Mouse (Mus musculus): ENCODE data around the gene Klk1b1. TPM values are rescaled to one million over a fixed set of nuclear protein-coding genes. Genes with fewer than 3 reads are reported as not detected.
"Not testable (repeated sequence)": the region's sequence is repeated elsewhere in the genome, so short reads cannot be mapped to it uniquely, and the experiment has no call there.

Gene Klk1b1
- polyA plus RNA-seq, 1 experiment = not detected

- Histone ChIP-seq H3ac (ENCODE audit: control insufficient read depth, insufficient read length, low read depth) (no peak overlapping the region), H3K27me3 (ENCODE audit: control insufficient read depth, insufficient read depth, insufficient read length) (no peaks in the 10 kb centered on the region), H3K36me3 (ENCODE audit: control insufficient read depth, insufficient read depth) (no peaks in the 10 kb centered on the region), H3K79me2 (ENCODE audit: control insufficient read depth, insufficient read depth) (no peaks in the 10 kb centered on the region), H3K4me3 (ENCODE audit: insufficient read depth, poor library complexity, severe bottlenecking) (no peak overlapping the region), H3K79me3 (ENCODE audit: low read depth) (no peaks in the 10 kb centered on the region)
- TF ChIP-seq MAX (IDR thresholded peaks at IDR 0.05) (no peak), USF1 (IDR thresholded peaks at IDR 0.05; ENCODE audit: low read depth) (no peak), FOSL1 (IDR thresholded peaks at IDR 0.05; ENCODE audit: insufficient read depth, low read length, poor library complexity, severe bottlenecking) (no peak), MYOD1 (IDR thresholded peaks at IDR 0.05; ENCODE audit: control insufficient read depth, insufficient read length, low read depth) (no peak), MYOG (IDR thresholded peaks at IDR 0.05; ENCODE audit: control insufficient read depth, extremely low read depth, insufficient read length) (no peak), CEBPB (IDR thresholded peaks at IDR 0.05; ENCODE audit: low read depth) (no peak), CTCF (IDR thresholded peaks at IDR 0.05; ENCODE audit: control insufficient read depth, insufficient read depth, insufficient read length) (no peak)
Measured at GRCm38 (mm10) chr7:43967612-43968011, 1.1 kb downstream of the Klk1b1 start.

DNA sequence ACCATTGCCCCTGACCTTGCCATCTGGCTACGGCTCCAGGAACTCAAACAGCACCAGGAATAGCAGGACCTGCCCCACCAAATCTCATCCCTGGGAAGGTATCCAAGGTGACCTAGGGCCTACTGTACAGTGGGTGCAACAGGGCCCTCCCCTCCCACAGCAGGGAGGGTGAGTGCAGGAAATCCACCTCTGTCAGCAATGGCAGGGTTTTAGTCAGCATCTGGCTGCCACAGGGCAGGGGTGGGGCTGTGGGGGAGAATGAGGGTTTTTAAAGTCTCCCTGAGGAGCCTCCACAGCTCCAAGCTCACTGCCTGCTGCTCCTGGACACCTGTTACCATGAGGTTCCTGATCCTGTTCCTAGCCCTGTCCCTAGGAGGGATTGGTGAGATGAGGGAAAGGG lies 9.2 kb downstream of the Klk1b1 start, which contains the start of gene Klk1b9:
Klk1b9 (plus strand) TSS at position 301 of the 400 bp plus-strand sequence.
- not testable (repeated sequence) for H3K27me3 ChIP-seq (ENCODE audit: control insufficient read depth, insufficient read depth, insufficient read length); H3K4me3 ChIP-seq (ENCODE audit: insufficient read depth, poor library complexity, severe bottlenecking); H3K79me3 ChIP-seq (ENCODE audit: low read depth); H3K79me2 ChIP-seq (ENCODE audit: control insufficient read depth, insufficient read depth); H3ac ChIP-seq (ENCODE audit: control insufficient read depth, insufficient read length, low read depth); H3K36me3 ChIP-seq (ENCODE audit: control insufficient read depth, insufficient read depth)

DNA sequence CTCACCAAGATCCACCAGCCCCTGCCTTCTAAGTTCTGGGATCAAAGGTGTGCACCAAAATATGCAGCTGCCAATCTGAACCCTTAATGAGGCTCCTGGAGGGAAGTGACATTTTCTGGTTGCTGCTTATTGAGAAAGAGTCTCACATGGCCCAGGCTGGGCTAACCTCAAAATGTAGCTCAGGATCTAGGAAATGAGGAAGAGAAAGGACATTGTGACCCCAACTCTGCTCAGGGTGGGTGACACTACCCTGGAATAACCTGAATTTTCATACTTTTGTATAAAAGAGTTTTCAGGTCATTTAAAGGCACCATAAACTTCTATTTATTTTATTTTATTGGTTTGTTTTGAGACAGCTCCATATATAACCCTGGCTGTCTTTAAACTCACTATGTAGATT lies 19.1 kb downstream of the Klk1b1 start:
- H3K79me2 ChIP-seq (ENCODE audit: control insufficient read depth, insufficient read depth) = no peaks in the 10 kb centered on the region
- TF ChIP-seq CEBPB (IDR thresholded peaks at IDR 0.05; ENCODE audit: low read depth) (no peak), MYOD1 (IDR thresholded peaks at IDR 0.05; ENCODE audit: control insufficient read depth, insufficient read length, low read depth) (no peak), FOSL1 (IDR thresholded peaks at IDR 0.05; ENCODE audit: insufficient read depth, low read length, poor library complexity, severe bottlenecking) (no peak), MYOG (IDR thresholded peaks at IDR 0.05; ENCODE audit: control insufficient read depth, extremely low read depth, insufficient read length) (no peak), CTCF (IDR thresholded peaks at IDR 0.05; ENCODE audit: control insufficient read depth, insufficient read depth, insufficient read length) (no peak), USF1 (IDR thresholded peaks at IDR 0.05; ENCODE audit: low read depth) (no peak), MAX (IDR thresholded peaks at IDR 0.05) (no peak)
- no peaks in the 10 kb centered on the region for H3K27me3 ChIP-seq (ENCODE audit: control insufficient read depth, insufficient read depth, insufficient read length)
- H3ac ChIP-seq (ENCODE audit: control insufficient read depth, insufficient read length, low read depth) = no peak overlapping the region
- H3K36me3 ChIP-seq (ENCODE audit: control insufficient read depth, insufficient read depth) = no peaks in the 10 kb centered on the region
- no peak overlapping the region for H3K4me3 ChIP-seq (ENCODE audit: insufficient read depth, poor library complexity, severe bottlenecking)
- no peaks in the 10 kb centered on the region for H3K79me3 ChIP-seq (ENCODE audit: low read depth)

- not testable (repeated sequence) for H3K79me3 ChIP-seq (ENCODE audit: low read depth); H3K79me2 ChIP-seq (ENCODE audit: control insufficient read depth, insufficient read depth); H3K4me3 ChIP-seq (ENCODE audit: insufficient read depth, poor library complexity, severe bottlenecking); H3ac ChIP-seq (ENCODE audit: control insufficient read depth, insufficient read length, low read depth); H3K27me3 ChIP-seq (ENCODE audit: control insufficient read depth, insufficient read depth, insufficient read length); H3K36me3 ChIP-seq (ENCODE audit: control insufficient read depth, insufficient read depth)
Measured at GRCm38 (mm10) chr7:43994821-43995220, 28.3 kb downstream of the Klk1b1 start.

DNA sequence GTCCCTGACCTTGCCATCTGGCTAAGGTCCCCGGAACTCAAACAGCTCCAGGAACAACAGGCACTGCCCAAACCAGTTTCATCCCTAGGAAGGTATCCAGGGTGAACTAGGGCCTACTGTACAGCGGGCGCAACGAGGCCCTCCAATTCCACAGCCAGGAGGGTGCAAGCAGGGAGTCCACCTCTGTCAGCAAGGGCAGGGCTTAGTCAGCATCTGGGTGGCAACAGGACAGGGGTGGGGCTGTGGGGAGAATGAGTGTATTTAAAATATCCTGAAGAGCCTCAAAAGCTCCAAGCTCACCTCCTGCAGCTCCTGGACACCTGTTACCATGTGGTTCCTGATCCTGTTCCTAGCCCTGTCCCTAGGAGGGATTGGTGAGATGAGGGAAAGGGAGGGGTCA lies 29.0 kb downstream of the Klk1b1 start, which contains the start of gene Klk1b11:
Klk1b11 (plus strand) TSS at position 301 of the 400 bp plus-strand sequence.
- H3K79me2 ChIP-seq (ENCODE audit: control insufficient read depth, insufficient read depth); H3ac ChIP-seq (ENCODE audit: control insufficient read depth, insufficient read length, low read depth); H3K79me3 ChIP-seq (ENCODE audit: low read depth); H3K36me3 ChIP-seq (ENCODE audit: control insufficient read depth, insufficient read depth); H3K27me3 ChIP-seq (ENCODE audit: control insufficient read depth, insufficient read depth, insufficient read length); H3K4me3 ChIP-seq (ENCODE audit: insufficient read depth, poor library complexity, severe bottlenecking): not testable (repeated sequence)

- Histone ChIP-seq H3K36me3 (ENCODE audit: control insufficient read depth, insufficient read depth) (no peaks in the 10 kb centered on the region), H3K79me2 (ENCODE audit: control insufficient read depth, insufficient read depth) (no peaks in the 10 kb centered on the region), H3K27me3 (ENCODE audit: control insufficient read depth, insufficient read depth, insufficient read length) (no peaks in the 10 kb centered on the region), H3K4me3 (ENCODE audit: insufficient read depth, poor library complexity, severe bottlenecking) (no peak overlapping the region), H3ac (ENCODE audit: control insufficient read depth, insufficient read length, low read depth) (no peak overlapping the region), H3K79me3 (ENCODE audit: low read depth) (no peaks in the 10 kb centered on the region)
- TF ChIP-seq MYOG (IDR thresholded peaks at IDR 0.05; ENCODE audit: control insufficient read depth, extremely low read depth, insufficient read length) (no peak), CEBPB (IDR thresholded peaks at IDR 0.05; ENCODE audit: low read depth) (no peak), MYOD1 (IDR thresholded peaks at IDR 0.05; ENCODE audit: control insufficient read depth, insufficient read length, low read depth) (no peak), CTCF (IDR thresholded peaks at IDR 0.05; ENCODE audit: control insufficient read depth, insufficient read depth, insufficient read length) (no peak), MAX (IDR thresholded peaks at IDR 0.05) (no peak), USF1 (IDR thresholded peaks at IDR 0.05; ENCODE audit: low read depth) (no peak), FOSL1 (IDR thresholded peaks at IDR 0.05; ENCODE audit: insufficient read depth, low read length, poor library complexity, severe bottlenecking) (no peak)
Measured at GRCm38 (mm10) chr7:44004847-44005246, 38.3 kb downstream of the Klk1b1 start.

DNA sequence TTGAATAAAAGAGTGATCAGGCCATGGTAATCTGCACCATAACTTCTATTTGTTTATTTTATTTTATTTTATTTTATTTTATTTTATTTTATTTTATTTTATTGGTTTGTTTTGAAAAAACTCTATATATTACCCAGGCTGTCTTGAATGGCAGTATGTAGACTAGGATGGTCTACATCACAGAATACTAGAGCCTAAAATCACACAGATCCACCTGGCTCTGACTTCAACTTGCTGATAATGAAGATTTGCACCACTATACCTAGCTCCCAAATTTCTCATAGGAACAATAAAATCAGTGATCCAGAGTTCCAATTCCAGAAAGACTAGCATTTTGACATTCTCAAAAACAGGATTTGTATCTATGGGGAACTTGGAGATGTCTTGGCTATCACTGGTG lies 45.3 kb downstream of the Klk1b1 start, which contains the start of gene Klk1b26:
Klk1b26 (plus strand) TSS at position 301 of the 400 bp plus-strand sequence.
- H3K36me3 ChIP-seq (ENCODE audit: control insufficient read depth, insufficient read depth); H3ac ChIP-seq (ENCODE audit: control insufficient read depth, insufficient read length, low read depth); H3K27me3 ChIP-seq (ENCODE audit: control insufficient read depth, insufficient read depth, insufficient read length); H3K79me2 ChIP-seq (ENCODE audit: control insufficient read depth, insufficient read depth); H3K4me3 ChIP-seq (ENCODE audit: insufficient read depth, poor library complexity, severe bottlenecking); H3K79me3 ChIP-seq (ENCODE audit: low read depth): not testable (repeated sequence)

GRCm38 (mm10) chr7:44014666-44015065 lies 48.1 kb downstream of the Klk1b1 start:
- not testable (repeated sequence) for H3K79me2 ChIP-seq (ENCODE audit: control insufficient read depth, insufficient read depth); H3K79me3 ChIP-seq (ENCODE audit: low read depth); H3ac ChIP-seq (ENCODE audit: control insufficient read depth, insufficient read length, low read depth); H3K36me3 ChIP-seq (ENCODE audit: control insufficient read depth, insufficient read depth); H3K4me3 ChIP-seq (ENCODE audit: insufficient read depth, poor library complexity, severe bottlenecking); H3K27me3 ChIP-seq (ENCODE audit: control insufficient read depth, insufficient read depth, insufficient read length)

Measured in C2C12 (cell line).